Mouse (Mus musculus) splenic B cell, adult 2 months (primary cell): ENCODE results near the gene Tppp3.

Experiments used
- DNase-seq: peaks from one replicate; pipeline ENCODE4 v3.0.0-alpha.2; 2011; ENCODE audit warnings: low read depth, low spot score
- H3K27me3 ChIP-seq: 2 replicates; pipeline ENCODE4 v1.6.1; 2012; ENCODE audit warnings: mild to moderate bottlenecking, low read length, moderate library complexity, mixed read lengths; ENCODE audit not compliant: control insufficient read depth, poor library complexity, insufficient read depth, severe bottlenecking
- H3K36me3 ChIP-seq: 2 replicates; pipeline ENCODE4 v1.6.1; 2012; ENCODE audit warnings: mild to moderate bottlenecking, low read length, moderate library complexity, mixed read lengths; ENCODE audit not compliant: control insufficient read depth, poor library complexity, insufficient read depth, severe bottlenecking

Gene Tppp3

DNA sequence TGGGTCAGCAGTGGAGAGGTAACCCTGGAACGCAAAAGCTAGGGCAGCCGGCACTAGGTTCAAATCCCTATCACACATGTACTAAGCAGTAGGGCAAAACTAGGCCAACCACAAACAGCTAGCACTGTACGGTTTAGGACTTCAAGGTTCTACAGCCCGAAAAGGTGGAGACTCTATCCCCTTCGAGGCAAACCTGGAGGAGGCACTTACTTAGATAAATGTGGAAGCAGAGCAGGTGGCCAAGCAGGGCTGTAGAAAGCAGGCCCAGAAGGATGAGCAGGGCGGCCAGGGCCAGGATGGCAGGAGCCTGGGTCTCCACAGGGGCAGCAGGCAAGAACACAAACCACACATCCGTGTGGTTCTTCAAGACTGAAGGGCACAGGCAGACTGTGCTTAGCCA lies 4.8 kb upstream of the Tppp3 start:
- no peak for DNase-seq
- Histone ChIP-seq H3K27me3 (no peaks in the 10 kb centered on the region), H3K36me3 (no peaks in the 10 kb centered on the region)

DNA sequence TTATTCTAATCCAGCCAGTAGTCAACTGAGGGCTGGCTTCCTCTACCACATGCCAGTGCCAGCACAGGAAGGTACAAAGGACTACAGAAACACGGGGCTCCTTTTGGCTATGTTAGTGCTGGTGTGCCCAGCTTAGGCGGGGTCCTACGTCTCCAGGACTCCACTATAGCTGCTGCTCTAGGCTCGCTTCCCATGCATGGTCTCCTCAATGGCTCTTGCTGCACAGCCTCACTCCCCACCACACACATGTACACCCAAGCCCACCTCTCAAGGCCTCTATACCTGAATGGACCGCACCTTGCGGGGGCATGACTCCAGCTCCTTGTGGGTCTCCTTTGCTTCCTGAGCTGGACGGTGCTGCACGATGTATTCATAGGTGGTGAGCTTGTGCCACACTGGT lies 4.4 kb upstream of the Tppp3 start:
- H3K36me3 ChIP-seq, result no peaks in the 10 kb centered on the region
- DNase-seq, result no peak
- H3K27me3 ChIP-seq, result no peaks in the 10 kb centered on the region

DNA sequence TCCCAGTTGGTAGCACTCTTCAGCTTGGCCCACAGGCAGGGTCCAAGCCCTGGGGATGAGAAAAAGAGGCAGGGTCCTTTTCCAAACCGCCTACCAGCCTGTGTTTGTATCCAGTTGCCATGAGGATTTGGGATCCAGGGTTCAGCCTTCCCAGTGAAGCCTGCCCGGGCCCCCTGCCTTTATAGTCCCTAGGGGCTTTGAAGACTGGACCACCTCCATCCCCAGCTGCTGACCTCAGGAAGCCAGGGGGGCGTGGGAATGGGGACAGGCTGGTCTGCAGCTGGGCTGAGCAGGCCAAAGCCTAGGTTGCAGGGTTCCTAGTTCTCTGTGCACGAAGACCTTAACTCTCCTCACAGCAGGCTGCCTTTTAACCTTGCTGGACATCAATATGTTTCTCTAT lies 3.9 kb upstream of the Tppp3 start:
- Histone ChIP-seq H3K36me3 (no peaks in the 10 kb centered on the region), H3K27me3 (no peaks in the 10 kb centered on the region)
- DNase-seq, result no peak

DNA sequence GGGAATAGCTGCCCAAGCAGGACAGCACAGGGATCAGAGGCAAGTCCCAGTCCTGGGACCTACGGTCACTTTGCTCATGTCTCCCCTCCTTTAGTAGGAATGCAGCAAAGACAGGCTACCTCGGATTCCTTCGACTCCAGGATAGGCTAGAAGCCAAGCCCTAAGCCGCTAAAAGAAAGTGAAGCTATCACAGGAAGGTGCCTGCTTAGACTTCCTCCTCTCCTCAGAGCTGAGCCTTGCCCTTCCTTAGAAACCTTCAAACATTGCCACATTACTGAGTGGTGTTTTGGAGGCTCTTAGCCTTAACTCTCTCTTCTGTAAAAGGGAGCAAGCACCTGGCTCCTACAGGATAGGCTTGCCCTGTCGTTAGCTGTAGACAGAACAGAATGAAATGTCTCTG lies 3.4 kb upstream of the Tppp3 start:
- no peak for DNase-seq
- Histone ChIP-seq H3K27me3 (no peaks in the 10 kb centered on the region), H3K36me3 (no peaks in the 10 kb centered on the region)

DNA sequence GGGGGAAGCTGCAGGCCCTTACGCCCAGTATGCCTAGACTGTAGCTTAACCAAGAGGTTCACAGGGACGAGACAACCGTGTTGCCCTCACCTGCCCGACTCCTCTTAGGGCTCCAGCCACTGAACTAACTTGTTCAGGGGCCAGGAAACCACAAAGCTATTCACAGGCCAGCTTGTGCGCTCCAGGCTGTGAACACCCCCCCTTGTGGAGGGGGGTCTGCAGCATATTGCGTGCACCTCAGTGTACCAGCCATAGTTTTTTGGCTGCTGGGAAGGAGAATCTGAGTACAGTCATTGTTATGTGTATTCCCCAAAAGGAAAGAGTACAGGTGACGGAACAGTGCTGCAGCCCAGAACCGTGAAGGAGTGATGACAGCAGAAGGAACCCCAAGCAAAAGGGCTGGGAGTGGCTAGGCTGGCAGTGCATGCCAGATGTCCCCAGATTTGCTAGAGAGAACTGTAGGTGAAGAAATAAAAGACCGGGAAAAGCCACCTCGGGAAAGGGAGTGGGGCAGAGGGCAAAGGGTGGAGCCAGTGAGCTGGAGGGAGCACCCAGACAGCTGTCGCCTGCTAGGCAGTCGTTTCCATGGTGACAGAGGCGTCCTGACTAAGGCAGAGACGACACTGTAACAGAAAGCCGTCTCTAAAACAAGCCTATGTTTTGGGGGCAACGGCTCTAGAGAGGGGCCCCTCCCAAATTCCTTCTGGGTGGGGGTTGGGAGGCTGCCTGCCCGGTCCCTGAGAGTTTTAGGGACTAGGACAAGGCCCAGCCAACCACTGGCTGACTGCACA lies 2.7 kb upstream of the Tppp3 start:
- Histone ChIP-seq H3K36me3 (no peaks in the 10 kb centered on the region), H3K27me3 (no peaks in the 10 kb centered on the region)
- no peak for DNase-seq

DNA sequence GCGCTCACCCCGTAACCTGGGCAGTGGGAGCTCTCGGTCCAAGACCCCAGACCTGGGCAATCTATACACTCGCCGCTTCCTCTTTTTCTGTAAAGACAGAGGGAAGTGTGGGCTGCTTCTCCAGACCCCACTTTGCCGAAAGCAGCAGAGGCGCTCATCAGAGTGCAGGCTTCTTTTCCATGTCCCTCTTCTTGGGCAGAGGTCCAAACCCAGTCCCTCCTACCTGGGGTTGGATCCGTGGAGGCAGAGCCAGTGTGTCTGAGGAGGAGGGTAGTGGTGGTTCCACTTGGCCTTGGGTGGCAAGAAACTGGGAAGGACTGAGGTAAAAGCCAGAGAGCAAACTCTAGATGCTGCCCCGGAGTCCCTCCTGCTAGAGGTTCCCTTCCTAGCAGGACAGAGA lies 1.7 kb upstream of the Tppp3 start:
- H3K27me3 ChIP-seq, result no peaks in the 10 kb centered on the region
- no peaks in the 10 kb centered on the region for H3K36me3 ChIP-seq
- DNase-seq, result no peak

DNA sequence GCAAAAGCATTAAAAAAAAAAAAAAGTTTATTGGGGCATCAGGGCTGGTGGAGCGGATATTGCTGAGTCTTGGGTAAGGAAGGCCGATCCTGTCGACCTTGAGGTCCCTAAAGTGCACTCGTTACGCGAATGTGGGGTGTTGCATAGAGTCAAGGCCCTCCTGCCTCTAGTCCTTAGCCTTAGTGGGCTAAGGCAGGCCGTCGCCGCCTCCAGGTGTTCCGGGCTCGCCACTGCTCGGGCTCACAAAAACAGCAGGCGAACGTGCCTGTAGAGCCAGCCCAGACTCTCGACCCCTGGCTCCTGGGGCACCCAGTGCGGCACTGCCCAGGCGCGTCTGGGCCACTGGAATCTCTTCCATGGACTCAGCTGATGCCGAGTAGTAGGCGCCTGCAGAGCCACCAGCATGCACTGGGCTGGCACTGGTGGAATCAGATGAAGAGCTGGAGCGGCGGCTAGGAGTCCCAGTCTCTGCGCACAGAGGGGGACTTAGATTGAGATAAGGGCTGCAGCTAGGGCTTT lies 1.1 kb upstream of the Tppp3 start:
- Histone ChIP-seq H3K36me3 (no peaks in the 10 kb centered on the region), H3K27me3 (no peaks in the 10 kb centered on the region)
- no peak for DNase-seq

DNA sequence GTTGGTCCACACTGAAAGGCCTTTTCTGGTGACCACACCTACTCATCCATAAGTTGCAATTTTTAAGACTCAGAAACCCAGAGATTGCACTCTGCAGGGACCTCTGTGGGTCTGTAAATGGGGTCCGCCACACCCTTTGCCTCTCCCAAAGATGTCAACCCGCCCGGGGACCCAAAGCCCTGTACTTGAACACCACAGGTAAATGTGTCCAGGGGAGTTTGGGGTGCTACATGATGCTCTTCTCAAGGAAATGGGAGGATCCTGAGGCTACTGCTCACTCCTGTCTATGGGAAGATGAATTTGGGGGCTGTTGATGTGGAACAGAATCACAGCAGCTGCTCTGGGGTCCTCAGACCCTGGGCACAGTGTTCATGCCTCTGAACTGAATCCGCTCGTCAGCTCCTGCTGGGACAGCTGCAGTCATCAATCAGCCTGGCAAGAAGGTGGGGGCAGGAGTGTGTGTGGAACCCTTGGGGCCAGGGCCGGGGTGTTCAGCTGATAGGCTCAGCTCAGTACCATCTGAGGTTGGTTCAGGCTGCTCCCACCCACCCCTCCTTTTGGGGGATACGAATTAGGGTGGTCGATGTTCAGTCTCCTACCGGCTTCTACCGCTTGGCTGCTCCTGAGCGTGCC lies 529 bp downstream of the Tppp3 start:
- Histone ChIP-seq H3K27me3 (no peaks in the 10 kb centered on the region), H3K36me3 (no peaks in the 10 kb centered on the region)
- DNase-seq, result no peak

DNA sequence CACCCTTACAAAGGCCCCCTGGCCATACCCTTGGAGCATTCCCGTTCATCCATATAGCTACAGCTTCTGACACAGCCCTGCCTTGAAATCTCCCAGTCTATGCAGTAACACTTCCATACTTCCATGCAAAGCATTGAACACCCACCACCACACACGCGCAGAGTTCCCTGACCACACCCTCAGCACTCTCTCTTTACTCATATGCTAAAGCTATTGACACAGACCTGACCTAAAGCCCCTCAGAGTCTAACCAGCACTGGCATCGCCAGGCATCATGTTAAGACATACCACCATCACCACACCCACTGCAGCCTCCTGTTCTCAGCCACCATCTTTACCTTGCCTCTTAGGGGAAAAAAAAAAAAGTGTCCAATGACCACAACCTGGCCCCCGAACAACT lies 1.1 kb downstream of the Tppp3 start:
- H3K27me3 ChIP-seq, result no peaks in the 10 kb centered on the region
- DNase-seq, result no peak
- H3K36me3 ChIP-seq, result no peaks in the 10 kb centered on the region

DNA sequence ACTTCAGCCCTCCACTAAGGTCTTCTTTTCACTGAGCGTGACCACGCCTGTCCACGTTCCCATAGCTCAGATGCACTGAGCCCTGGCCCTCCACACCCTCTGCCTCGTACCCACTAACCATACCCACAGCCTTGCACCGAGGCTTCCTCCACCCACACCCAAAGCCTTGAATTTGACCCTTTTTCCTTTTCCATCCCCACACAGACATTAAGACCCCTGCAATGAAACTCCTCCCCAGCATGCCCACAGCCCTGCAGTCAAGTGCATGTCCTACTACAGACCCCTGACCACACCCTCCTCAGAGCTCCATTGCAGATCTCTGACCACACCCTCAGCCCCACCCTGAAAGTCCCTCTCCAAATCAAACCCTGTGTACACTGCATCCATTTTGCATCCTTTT lies 1.5 kb downstream of the Tppp3 start:
- Histone ChIP-seq H3K27me3 (no peaks in the 10 kb centered on the region), H3K36me3 (no peaks in the 10 kb centered on the region)
- no peak for DNase-seq

DNA sequence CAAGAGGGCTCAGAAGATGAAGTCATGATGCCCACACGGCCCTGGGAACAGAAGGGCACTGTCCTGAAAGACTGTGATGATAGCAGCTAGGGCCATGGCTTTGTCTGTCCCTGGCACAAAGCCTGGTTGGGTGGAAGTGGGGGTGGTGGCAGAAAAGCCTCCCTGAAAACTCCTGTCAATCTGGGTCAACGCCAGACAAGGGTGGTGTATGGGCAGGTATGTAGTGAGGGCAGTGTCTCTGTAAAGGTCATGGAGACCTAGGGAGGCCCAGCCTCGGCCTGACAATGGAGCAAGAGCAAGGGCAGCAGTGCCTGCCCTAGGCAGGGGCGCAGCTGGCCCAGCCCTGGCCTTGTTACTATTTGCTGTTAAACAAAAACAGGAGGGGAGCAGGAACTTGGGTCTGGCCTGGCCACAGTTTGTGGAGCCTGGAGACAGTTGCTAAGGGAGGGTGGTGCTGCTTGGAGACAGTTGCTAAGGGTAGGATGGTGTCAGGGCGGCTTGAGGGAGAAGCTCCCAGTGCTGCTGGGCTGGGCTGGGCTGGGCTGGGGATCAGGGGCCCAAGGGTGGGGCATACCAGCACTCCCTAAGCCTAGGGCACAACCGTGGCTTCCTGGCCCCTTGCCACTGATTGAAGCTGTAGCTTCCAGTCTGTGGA lies 2.2 kb downstream of the Tppp3 start:
- no peak for DNase-seq

DNA sequence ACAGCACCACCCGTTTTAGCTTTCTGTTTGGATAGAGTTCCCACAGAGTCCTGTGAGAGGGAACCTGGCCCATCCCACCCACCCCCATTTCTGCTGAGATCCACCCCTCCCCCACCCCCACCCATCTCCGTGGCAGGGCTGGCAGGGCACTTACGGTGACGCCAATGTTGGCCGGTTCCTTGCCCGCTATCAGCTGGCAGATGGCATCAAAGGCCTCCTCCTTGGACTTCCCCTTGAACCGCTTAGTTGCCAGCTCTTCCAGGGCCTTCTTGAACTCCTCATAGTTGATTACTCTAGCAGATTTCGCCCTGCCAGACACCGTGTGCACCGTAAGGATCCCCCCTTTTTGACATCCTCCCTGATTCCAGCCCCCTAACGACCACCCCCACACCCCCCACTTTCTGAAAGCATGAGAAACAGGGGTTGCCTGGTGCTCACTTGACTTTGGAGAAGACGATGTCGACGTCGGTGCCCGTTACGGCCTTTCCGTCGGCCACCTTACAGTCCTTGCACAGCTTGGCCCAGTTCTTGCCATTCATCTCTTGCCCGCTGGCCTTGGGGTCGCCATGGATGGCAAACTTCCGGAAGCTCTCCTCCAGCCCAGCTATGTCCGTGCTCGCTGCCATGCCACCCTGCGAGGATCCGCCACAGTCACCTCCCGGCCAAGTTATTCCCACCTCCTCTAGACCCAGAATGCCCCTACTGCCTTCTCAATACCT lies 3.2 kb downstream of the Tppp3 start:
- Histone ChIP-seq H3K36me3 (no peaks in the 10 kb centered on the region), H3K27me3 (no peaks in the 10 kb centered on the region)
- no peak for DNase-seq

More for the DNA sequence above, 2.2 kb downstream of the Tppp3 start:
- no peaks in the 10 kb centered on the region for H3K27me3 ChIP-seq
- H3K36me3 ChIP-seq, result no peaks in the 10 kb centered on the region

DNA sequence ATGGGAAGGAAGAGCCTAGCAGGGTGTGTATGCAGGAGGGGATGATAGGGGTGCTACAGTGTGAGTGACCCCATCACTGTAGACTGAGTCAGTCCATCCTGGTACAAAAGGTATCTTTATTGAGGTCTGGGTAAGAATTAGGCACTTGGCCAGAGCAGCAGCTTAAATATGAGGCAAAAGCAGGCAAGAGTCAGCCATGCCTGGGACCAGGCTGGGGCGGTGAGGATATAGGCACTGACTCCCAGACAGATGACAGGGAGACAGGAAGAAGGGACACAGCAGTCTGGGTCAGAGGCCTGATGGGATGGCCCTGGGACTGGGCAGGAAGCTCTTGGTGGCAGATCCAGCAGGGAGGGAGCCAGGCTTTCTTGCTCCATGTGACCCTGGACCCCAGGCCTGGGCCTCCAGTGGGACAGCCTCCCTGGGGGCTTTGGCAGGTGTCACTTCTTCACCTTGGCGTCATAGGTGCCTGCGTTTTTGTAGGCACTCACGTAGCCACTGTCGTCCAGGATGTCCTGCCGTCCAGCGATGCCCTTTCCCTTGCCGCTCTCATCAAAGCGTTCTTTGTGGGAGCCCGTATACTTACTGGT lies 3.8 kb downstream of the Tppp3 start:
- Histone ChIP-seq H3K27me3 (no peaks in the 10 kb centered on the region), H3K36me3 (no peaks in the 10 kb centered on the region)
- no peak for DNase-seq

DNA sequence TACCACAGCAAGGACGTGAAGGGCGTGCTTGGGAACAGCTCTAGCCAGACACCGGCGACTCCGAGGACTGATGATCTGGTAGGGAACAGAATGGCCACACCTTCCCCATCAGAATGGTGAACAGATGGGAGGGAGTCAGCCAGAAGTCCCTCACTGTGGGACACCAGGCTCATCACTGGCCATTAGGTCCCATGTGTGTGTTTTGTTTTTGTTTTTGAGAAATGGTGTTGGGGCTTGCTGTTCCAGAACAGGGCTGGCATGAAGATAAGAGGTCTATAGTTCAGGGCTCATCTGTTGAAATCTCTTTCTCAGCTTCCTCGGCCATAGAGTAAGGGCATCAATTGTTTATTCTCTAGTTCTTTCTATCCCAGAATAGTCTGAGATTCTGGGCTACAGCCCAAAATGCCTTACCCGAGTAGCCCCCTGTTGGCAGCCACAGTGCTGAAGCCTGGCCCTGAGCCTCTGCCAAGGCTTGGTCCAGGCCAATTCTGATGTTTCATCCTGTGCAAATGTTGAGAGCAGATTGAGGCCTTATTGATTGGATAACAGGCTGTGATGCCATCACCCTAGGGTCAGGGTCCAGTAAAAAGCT lies 4.5 kb downstream of the Tppp3 start:
- Histone ChIP-seq H3K27me3 (no peaks in the 10 kb centered on the region), H3K36me3 (no peaks in the 10 kb centered on the region)
- no peak for DNase-seq
